Mouse (Mus musculus) spleen, adult 2 months (tissue): ENCODE results near the gene Spen. TPM values are rescaled to one million over a fixed set of nuclear protein-coding genes. Genes with fewer than 3 reads are reported as not detected.
A peak's percentile ranks its signal among the peaks of the same experiment; 100 is the strongest.

Experiments
- DNase-seq, 2 experiments: peaks; one replicate each; pipeline versions ENCODE4 v3.0.0 to v3.0.0-alpha.2; 2012 to 2021; ENCODE audit warnings: low spot score in 2 of 2, low read depth in 1 of 2
- H3K27ac ChIP-seq: fragments of 200-500 bp; 2 replicates; pipeline ENCODE4 v1.5.1; 2012; ENCODE audit warnings: low read length, inconsistent platforms; ENCODE audit not compliant: insufficient read depth
- H3K27me3 ChIP-seq: fragments of 200-500 bp; 2 replicates; pipeline ENCODE4 v1.6.1; 2012; ENCODE audit warnings: mild to moderate bottlenecking, moderate library complexity, low read length, inconsistent platforms; ENCODE audit not compliant: control insufficient read depth, insufficient read depth
- H3K36me3 ChIP-seq: fragments of 200-500 bp; 2 replicates; pipeline ENCODE4 v1.6.1; 2012; ENCODE audit warnings: mild to moderate bottlenecking, low read length, inconsistent platforms; ENCODE audit not compliant: control insufficient read depth, insufficient read depth
- H3K4me1 ChIP-seq: fragments of 200-500 bp; 2 replicates; pipeline ENCODE4 v1.6.1; 2011; ENCODE audit warnings: inconsistent platforms; ENCODE audit not compliant: control insufficient read depth, insufficient read depth, insufficient read length
- H3K4me3 ChIP-seq: fragments of 200-500 bp; 2 replicates; pipeline ENCODE4 v1.5.1; 2011; ENCODE audit warnings: mild to moderate bottlenecking, inconsistent platforms; ENCODE audit not compliant: insufficient read depth, insufficient read length; ENCODE audit errors: extremely low read depth
- CTCF ChIP-seq: fragments of 200-500 bp; IDR thresholded peaks from 2 replicates; pipeline ENCODE4 v1.5.1; 2011; ENCODE audit warnings: mild to moderate bottlenecking, inconsistent platforms; ENCODE audit not compliant: insufficient read depth, insufficient read length, insufficient replicate concordance; ENCODE audit errors: extremely low read depth
- POLR2A ChIP-seq: fragments of 200-500 bp; IDR thresholded peaks from 2 replicates; pipeline ENCODE4 v1.6.1; 2011; ENCODE audit warnings: low read depth, low read length, inconsistent platforms
- WGBS: fragments of 180-500 bp; shearing (Covaris S2); methylation state at CpG from one replicate; pipeline ENCODE4 v1.1.7; 2018; 5-methylcytosine and 5-hydroxymethylcytosine counted together
- polyA plus RNA-seq: library from polyadenylated mRNA; depleted of rRNA; stranded (reverse); fragments of >200 nt; gene quantifications from 2 replicates; pipeline ENCODE4 v1.2.3, GENCODE M21; 2012

The Spen gene
- polyA plus RNA-seq, 1 experiment, result 28.2 TPM

DNA sequence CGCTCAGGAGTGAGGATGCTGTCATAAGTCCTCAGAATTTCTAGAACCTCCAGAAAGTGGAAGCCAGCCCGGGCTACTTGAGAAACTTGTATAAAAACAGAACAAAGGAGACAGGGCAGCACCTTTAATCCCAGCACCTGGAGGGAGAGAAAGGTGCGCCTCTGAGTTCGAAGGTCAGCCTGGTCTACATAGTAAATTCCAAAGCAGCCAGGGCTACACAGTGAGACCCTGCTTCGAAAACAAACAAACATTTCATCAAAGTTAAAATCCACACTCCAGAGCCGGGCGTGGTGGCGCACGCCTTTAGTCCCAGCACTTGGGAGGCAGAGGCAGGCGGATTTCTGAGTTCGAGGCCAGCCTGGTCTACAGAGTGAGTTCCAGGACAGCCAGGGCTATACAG is 32.6 kb downstream of the Spen start:
- Histone ChIP-seq H3K4me3 (no peak overlapping the region), H3K4me1 (no peaks in the 10 kb centered on the region; the same call in 1 of the 2 replicates)

DNA sequence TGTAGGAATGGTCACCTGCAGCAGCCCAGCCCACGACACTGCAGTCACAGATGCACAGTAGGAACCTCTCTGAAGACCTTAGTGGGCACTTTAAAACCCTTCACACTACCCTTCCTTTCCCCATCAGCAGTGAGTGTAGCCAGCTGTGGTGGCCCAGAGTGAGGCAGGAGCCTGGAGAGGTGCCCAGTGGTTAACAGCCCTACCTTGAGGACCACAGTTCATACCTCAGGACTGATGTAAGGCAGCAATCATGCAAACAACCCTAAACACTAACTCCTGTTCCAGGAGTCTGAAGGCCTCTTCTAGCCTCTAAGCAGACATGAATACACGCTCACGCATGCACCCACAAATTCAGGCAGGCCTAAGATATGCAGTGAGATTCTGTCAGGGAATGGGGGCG is 33.9 kb downstream of the Spen start:
- no peaks in the 10 kb centered on the region for H3K27me3 ChIP-seq
- TF ChIP-seq POLR2A, result no peak
- TF ChIP-seq CTCF, result no peak
- no peak for DNase-seq
- no peaks in the 10 kb centered on the region for H3K36me3 ChIP-seq
- no peak overlapping the region for H3K4me3 ChIP-seq
- H3K4me1 ChIP-seq, result no peaks in the 10 kb centered on the region; the same call in 1 of the 2 replicates
- 95% methylated on average over 4 of the region's 4 CpGs for WGBS
- no peak overlapping the region for H3K27ac ChIP-seq

More for the DNA sequence above, 32.6 kb downstream of the Spen start:
- TF ChIP-seq CTCF (no peak), POLR2A (no peak)
- H3K36me3 ChIP-seq, result peaks cover 1% of the 10 kb centered on the region; the same call in 1 of the 2 replicates
- H3K27me3 ChIP-seq, result no peaks in the 10 kb centered on the region
- DNase-seq, result no peak
- H3K27ac ChIP-seq, result no peak overlapping the region
- WGBS, result 94% methylated on average over 11 of the region's 11 CpGs

DNA sequence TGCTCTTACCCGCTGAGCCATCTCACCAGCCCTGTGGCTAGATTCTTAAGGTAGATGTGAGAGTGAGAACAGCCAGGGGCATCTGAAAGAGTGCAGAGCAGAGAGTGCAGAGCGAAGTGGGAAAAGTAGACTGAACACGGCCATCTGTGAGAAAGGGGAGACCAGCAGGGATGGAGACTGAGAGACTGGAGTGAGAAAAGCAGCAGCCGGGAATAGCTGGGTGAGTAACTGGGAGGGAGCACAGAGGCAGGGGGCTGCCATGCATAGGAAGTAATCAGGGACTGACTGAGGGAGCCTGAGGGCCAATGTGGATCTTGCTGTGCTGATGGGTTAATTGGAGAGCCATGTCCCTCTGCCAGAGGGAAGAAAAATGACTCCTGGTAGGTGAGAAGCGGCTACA is 35.7 kb downstream of the Spen start:
- no peak overlapping the region for H3K4me3 ChIP-seq
- 96% methylated on average over 5 of the region's 5 CpGs for WGBS
- no peak for DNase-seq
- TF ChIP-seq POLR2A (no peak), CTCF (no peak)
- no peaks in the 10 kb centered on the region; the same call in 1 of the 2 replicates for H3K4me1 ChIP-seq
- no peaks in the 10 kb centered on the region for H3K27me3 ChIP-seq
- no peaks in the 10 kb centered on the region for H3K36me3 ChIP-seq
- no peak overlapping the region for H3K27ac ChIP-seq

GRCm38 (mm10) chr4:141501058-141501457 is 37.3 kb downstream of the Spen start:
- Histone ChIP-seq H3K27ac (no peak overlapping the region), H3K4me1 (no peaks in the 10 kb centered on the region), H3K36me3 (no peaks in the 10 kb centered on the region), H3K4me3 (no peak overlapping the region), H3K27me3 (no peaks in the 10 kb centered on the region)
- TF ChIP-seq POLR2A (no peak), CTCF (no peak)
- WGBS, result 83% methylated on average over 5 of the region's 5 CpGs
- no peak for DNase-seq

DNA sequence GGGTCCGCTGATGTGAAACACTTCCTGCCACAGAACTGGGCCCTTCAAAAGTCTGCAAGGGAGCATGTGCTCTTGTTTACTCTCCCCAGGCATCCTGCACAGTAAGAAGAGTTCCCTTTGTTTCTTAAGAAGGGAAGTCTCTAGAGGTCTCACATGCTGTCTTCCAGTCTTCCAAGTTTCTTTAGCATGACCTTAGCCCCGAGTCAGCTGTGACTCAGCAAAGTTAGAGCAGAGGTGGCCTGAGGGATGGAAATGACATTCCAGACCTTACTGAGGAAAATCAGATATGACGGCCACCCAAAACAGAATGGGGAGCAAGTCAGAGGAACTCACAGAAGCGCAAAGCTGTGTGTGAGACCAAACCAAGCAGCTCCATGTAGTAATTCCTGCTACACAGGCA is 37.8 kb downstream of the Spen start:
- WGBS, result 64% methylated on average over 4 of the region's 4 CpGs
- H3K27ac ChIP-seq, result no peak overlapping the region
- no peaks in the 10 kb centered on the region for H3K36me3 ChIP-seq
- DNase-seq, result no peak
- H3K4me1 ChIP-seq, result no peaks in the 10 kb centered on the region
- no peak overlapping the region for H3K4me3 ChIP-seq
- TF ChIP-seq POLR2A (no peak), CTCF (no peak)
- H3K27me3 ChIP-seq, result no peaks in the 10 kb centered on the region

DNA sequence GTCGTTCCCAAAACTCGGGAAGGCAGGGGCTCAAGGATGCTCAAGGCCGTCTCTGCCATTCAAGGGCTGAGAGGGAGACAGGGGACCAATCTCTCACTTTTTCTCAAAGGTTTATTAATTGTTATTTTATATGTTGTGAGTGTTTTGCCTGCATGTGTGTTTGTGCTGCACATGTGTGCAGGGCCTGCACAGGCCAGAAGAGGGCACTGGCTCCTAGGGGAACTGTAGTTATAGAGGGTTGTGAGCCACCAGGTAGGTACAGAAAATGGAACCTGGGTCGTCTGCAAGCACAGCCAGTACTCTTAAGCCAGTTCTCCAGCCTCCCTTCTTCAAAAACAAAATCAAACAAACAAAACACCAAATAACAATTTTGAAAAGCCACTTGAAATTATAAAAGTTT is 49.7 kb downstream of the Spen start:
- Histone ChIP-seq H3K4me1 (no peaks in the 10 kb centered on the region), H3K27ac (no peak overlapping the region), H3K36me3 (peaks cover 38% of the 10 kb centered on the region), H3K4me3 (no peak overlapping the region), H3K27me3 (no peaks in the 10 kb centered on the region)
- 95% methylated on average over 4 of the region's 4 CpGs for WGBS
- DNase-seq, result no peak
- peak; percentile 15; the same call in 1 of the 2 replicates for TF ChIP-seq CTCF
- TF ChIP-seq POLR2A, result no peak

GRCm38 (mm10) chr4:141487581-141487980 is 50.8 kb downstream of the Spen start:
- peaks cover 41% of the 10 kb centered on the region for H3K36me3 ChIP-seq

More at GRCm38 (mm10) chr4:141487581-141487980, 50.8 kb downstream of the Spen start:
- Histone ChIP-seq H3K27ac (no peak overlapping the region), H3K4me1 (no peaks in the 10 kb centered on the region), H3K4me3 (no peak overlapping the region), H3K27me3 (no peaks in the 10 kb centered on the region)
- WGBS, result 96% methylated on average over 11 of the region's 11 CpGs
- no peak for DNase-seq
- no peak for TF ChIP-seq CTCF
- TF ChIP-seq POLR2A, result no peak
